Mouse (Mus musculus): ENCODE measurements around the gene G6pc3. TPM values are rescaled to one million over a fixed set of nuclear protein-coding genes. Genes with fewer than 3 reads are reported as not detected.

Gene G6pc3
- polyA plus RNA-seq, 1 experiment, result 40.0 TPM

DNA sequence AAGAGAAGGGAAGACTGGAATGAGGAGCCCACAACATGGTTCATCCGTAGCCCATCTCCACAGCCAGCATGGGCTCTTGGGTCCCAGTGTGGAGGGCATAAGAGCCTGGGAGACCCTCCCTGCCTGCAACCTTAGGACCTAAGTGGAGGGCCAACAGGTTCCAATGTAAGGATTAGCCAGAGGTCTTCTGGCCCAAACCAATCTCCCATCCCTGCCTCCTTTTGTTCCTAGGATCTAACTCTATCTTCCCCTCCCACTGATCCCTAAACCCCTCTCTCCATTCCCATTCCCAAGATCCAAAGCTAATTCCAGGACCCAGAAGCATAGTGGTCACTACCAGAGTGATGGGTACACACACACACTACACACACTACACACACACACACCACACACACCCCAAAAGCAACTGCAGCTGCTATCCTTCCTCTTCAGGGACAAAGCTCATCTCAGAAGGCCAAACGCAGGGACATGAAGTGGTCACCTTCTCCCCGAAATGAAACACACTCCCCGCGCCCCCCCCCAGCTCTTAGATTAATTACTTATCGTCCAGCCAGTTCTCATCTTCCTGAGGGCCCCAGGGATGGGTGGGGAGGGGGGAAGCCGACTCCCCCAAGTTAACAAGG lies 39.3 kb downstream of the G6pc3 start:
- Histone ChIP-seq H3K4me1 (ENCODE audit: control insufficient read depth, insufficient read depth, low read length) (peaks cover 16% of the 10 kb centered on the region), H3K4me3 (ENCODE audit: insufficient read depth, low read length) (peak overlapping the region; percentile 70), H3K27ac (ENCODE audit: insufficient read depth, low read length) (no peak overlapping the region)
- TF ChIP-seq CTCF (IDR thresholded peaks at IDR 0.05; ENCODE audit: borderline replicate concordance, insufficient read depth, low read length) (no peak), POLR2A (IDR thresholded peaks at IDR 0.05; ENCODE audit: low read depth, low read length) (no peak)

GRCm38 (mm10) chr11:102229331-102229953 lies 40.0 kb downstream of the G6pc3 start:
- no peak overlapping the region for H3K27ac ChIP-seq (ENCODE audit: insufficient read depth, low read length)
- TF ChIP-seq POLR2A (IDR thresholded peaks at IDR 0.05; ENCODE audit: low read depth, low read length) (no peak), CTCF (IDR thresholded peaks at IDR 0.05; ENCODE audit: borderline replicate concordance, insufficient read depth, low read length) (no peak)
- H3K4me1 ChIP-seq (ENCODE audit: control insufficient read depth, insufficient read depth, low read length), result peaks cover 11% of the 10 kb centered on the region
- H3K4me3 ChIP-seq (ENCODE audit: insufficient read depth, low read length), result peak overlapping the region; percentile 70

DNA sequence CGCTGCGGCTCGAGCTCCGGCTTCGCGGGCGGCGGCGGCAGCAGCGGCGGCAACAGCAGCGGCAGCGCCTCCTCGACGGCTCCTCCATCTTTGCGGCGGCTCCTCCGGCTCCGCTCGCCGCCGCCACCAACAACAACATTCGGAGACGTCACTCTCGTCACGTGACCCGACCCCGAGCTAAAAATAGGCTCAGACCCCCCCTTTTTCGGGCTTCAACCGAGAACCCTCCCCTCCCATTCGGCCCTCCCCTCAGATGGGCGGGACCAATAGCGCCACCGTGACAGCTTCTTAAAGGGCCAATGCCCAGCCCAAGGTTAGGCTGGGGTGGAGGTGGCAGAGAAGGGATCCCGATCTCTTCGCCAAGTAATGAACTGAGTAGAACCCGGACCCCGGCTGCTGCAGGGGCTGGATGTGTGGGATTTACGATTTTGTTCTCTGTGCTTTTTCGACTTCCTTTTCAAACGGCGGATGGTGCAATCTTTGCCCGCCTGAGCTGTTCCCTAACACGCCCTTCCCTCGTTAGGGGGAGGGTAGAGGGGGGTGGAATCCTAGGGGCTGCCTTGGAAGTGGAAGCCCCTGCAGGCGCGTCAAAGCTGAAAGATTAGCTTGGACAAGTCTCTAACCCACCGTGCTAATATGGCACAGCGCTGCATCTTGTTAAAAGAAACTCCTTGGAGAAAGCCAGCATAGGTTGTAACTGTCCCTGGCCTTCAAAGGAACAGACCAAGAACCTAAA lies 40.8 kb downstream of the G6pc3 start, which contains the start of gene Hdac5:
Hdac5 (minus strand) TSS at position 161 of the 736 bp plus-strand sequence.
- TF ChIP-seq POLR2A (IDR thresholded peaks at IDR 0.05; ENCODE audit: low read depth, low read length) (peak; percentile 81), CTCF (IDR thresholded peaks at IDR 0.05; ENCODE audit: borderline replicate concordance, insufficient read depth, low read length) (no peak)
- H3K27ac ChIP-seq (ENCODE audit: insufficient read depth, low read length), result peak within 1 kb of the TSS; percentile 67
- peak within 1 kb of the TSS; percentile 70 for H3K4me3 ChIP-seq (ENCODE audit: insufficient read depth, low read length)
- H3K4me1 ChIP-seq (ENCODE audit: control insufficient read depth, insufficient read depth, low read length), result peaks cover 7% of the 10 kb centered on the region; the same call in 1 of the 2 replicates

DNA sequence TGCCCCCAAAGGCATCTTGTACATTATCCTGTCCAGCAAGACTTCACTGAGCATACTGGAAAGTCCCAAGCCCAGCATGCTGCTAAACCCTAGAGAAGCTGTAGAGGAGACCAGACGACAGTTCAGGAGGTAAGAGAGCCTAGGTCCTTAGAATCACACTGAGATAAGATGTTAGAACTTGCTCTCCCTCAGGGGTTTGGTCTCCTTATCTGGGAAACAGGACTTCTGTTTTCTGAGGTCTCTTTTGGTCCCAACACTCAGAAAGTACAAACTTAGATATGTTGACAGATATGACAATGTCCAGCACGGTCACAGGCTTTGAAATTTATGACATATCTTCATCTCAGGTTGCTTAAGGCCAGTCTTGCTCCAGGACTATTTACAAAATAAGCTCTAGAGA lies 46.6 kb downstream of the G6pc3 start:
- no peaks in the 10 kb centered on the region for H3K4me1 ChIP-seq (ENCODE audit: control insufficient read depth, insufficient read depth, low read length)
- H3K27ac ChIP-seq (ENCODE audit: insufficient read depth, low read length), result no peak overlapping the region
- TF ChIP-seq CTCF (IDR thresholded peaks at IDR 0.05; ENCODE audit: borderline replicate concordance, insufficient read depth, low read length), result no peak
- no peak for TF ChIP-seq POLR2A (IDR thresholded peaks at IDR 0.05; ENCODE audit: low read depth, low read length)
- no peak overlapping the region for H3K4me3 ChIP-seq (ENCODE audit: insufficient read depth, low read length)

- H3K4me3 ChIP-seq (ENCODE audit: insufficient read depth, low read length), result no peak overlapping the region
- TF ChIP-seq POLR2A (IDR thresholded peaks at IDR 0.05; ENCODE audit: low read depth, low read length) (no peak), CTCF (IDR thresholded peaks at IDR 0.05; ENCODE audit: borderline replicate concordance, insufficient read depth, low read length) (no peak)
These were observed 51.2 kb downstream of the G6pc3 start for GRCm38 (mm10) chr11:102240636-102241035.

DNA sequence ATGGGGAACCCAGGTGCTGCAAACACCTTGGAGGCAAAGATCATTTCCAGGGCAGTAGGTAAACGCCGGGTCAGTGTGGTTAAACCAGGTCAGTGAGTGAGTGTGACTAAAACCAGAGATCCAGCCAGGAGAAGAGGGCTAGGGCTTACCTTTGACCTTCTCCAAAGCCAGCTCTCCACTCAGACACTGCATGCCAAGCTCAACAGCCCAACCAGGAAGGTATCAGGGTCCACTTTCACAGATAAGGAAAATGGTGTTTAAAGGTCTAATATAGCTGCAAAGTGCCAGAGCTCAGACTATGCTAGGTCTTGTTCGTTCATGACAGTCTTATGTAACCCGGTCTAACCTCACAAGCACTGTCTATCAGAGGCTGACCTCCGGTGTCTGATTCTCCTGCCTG lies 51.8 kb downstream of the G6pc3 start:
- Histone ChIP-seq H3K27ac (ENCODE audit: insufficient read depth, low read length) (no peak overlapping the region), H3K4me1 (ENCODE audit: control insufficient read depth, insufficient read depth, low read length) (peaks cover 10% of the 10 kb centered on the region), H3K4me3 (ENCODE audit: insufficient read depth, low read length) (no peak overlapping the region)
- no peak for TF ChIP-seq CTCF (IDR thresholded peaks at IDR 0.05; ENCODE audit: borderline replicate concordance, insufficient read depth, low read length)
- no peak for TF ChIP-seq POLR2A (IDR thresholded peaks at IDR 0.05; ENCODE audit: low read depth, low read length)

More at GRCm38 (mm10) chr11:102240636-102241035, 51.2 kb downstream of the G6pc3 start:
- peaks cover 4% of the 10 kb centered on the region for H3K4me1 ChIP-seq (ENCODE audit: control insufficient read depth, insufficient read depth, low read length)
- no peak overlapping the region for H3K27ac ChIP-seq (ENCODE audit: insufficient read depth, low read length)

DNA sequence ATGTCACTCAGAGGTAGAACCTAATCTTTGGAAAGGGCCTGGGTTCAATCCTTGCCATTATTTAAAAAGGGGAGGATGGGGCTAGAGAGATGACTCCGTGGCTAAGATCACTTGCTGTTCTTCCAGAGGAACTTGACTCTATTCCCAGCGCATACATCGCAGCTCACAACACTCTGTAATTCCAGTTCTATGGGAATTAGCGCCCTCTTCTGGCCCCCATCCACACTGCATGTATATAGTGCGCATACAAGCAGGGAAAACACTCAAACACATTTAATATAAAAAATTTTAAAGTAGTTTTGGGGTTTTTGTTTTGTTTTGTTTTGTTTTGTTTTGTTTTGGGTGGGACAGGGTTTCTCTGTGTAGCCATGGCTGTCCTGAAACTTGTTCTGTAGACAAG lies 52.5 kb downstream of the G6pc3 start:
- no peak overlapping the region for H3K27ac ChIP-seq (ENCODE audit: insufficient read depth, low read length)
- no peak for TF ChIP-seq POLR2A (IDR thresholded peaks at IDR 0.05; ENCODE audit: low read depth, low read length)
- no peak for TF ChIP-seq CTCF (IDR thresholded peaks at IDR 0.05; ENCODE audit: borderline replicate concordance, insufficient read depth, low read length)
- H3K4me1 ChIP-seq (ENCODE audit: control insufficient read depth, insufficient read depth, low read length), result peaks cover 13% of the 10 kb centered on the region
- no peak overlapping the region for H3K4me3 ChIP-seq (ENCODE audit: insufficient read depth, low read length)

Other genes starting within 250 kb of the G6pc3 start
- gene Sost, start 222.6 kb upstream of the G6pc3 start, polyA plus RNA-seq (2011; ENCODE audit: insufficient read length, low read depth, missing spikeins), result not detected in 2 replicates
- gene Cfap97d1, start 205.3 kb upstream of the G6pc3 start, polyA plus RNA-seq (2011; ENCODE audit: insufficient read length, low read depth, missing spikeins), result not detected in 2 replicates
- 34.8 and 49.4 TPM in 2 replicates for gene Dusp3, start 202.6 kb upstream of the G6pc3 start, polyA plus RNA-seq (2011; ENCODE audit: insufficient read length, low read depth, missing spikeins)
- gene Mpp3, start 161.2 kb upstream of the G6pc3 start, polyA plus RNA-seq (2011; ENCODE audit: insufficient read length, low read depth, missing spikeins), result 0.40 and 0.42 TPM in 2 replicates
- not detected in 2 replicates for gene Cd300lg, start 148.1 kb upstream of the G6pc3 start, polyA plus RNA-seq (2011; ENCODE audit: insufficient read length, low read depth, missing spikeins)
- 6.8 and 6.9 TPM in 2 replicates for gene Mpp2, start 101.1 kb upstream of the G6pc3 start, polyA plus RNA-seq (2011; ENCODE audit: insufficient read length, low read depth, missing spikeins)
- gene Ppy, start 88.3 kb upstream of the G6pc3 start, polyA plus RNA-seq (2011; ENCODE audit: insufficient read length, low read depth, missing spikeins), result not detected in 2 replicates
- gene Pyy, start 81.8 kb upstream of the G6pc3 start, polyA plus RNA-seq (2011; ENCODE audit: insufficient read length, low read depth, missing spikeins), result not detected in 2 replicates
- gene Nags, start 44.1 kb upstream of the G6pc3 start, polyA plus RNA-seq (2011; ENCODE audit: insufficient read length, low read depth, missing spikeins), result not detected in 2 replicates
- gene Tmem101, start 33.2 kb upstream of the G6pc3 start, polyA plus RNA-seq (2011; ENCODE audit: insufficient read length, low read depth, missing spikeins), result 11.2 and 14.9 TPM in 2 replicates
- 113 and 124 TPM in 2 replicates for gene Lsm12, start 4.3 kb upstream of the G6pc3 start, polyA plus RNA-seq (2011; ENCODE audit: insufficient read length, low read depth, missing spikeins)
- gene Hdac5, start 40.5 kb downstream of the G6pc3 start, polyA plus RNA-seq (2011; ENCODE audit: insufficient read length, low read depth, missing spikeins), result 47.8 and 54.9 TPM in 2 replicates
- 6.5 and 10.2 TPM in 2 replicates for gene BC030867, start 59.3 kb downstream of the G6pc3 start, polyA plus RNA-seq (2011; ENCODE audit: insufficient read length, low read depth, missing spikeins)
- 0.37 and 0.45 TPM in 2 replicates for gene Asb16, start 79.1 kb downstream of the G6pc3 start, polyA plus RNA-seq (2011; ENCODE audit: insufficient read length, low read depth, missing spikeins)
- 37.7 and 44.6 TPM in 2 replicates for gene Tmub2, start 95.3 kb downstream of the G6pc3 start, polyA plus RNA-seq (2011; ENCODE audit: insufficient read length, low read depth, missing spikeins)
- 50.7 and 55.6 TPM in 2 replicates for gene Atxn7l3, start 107.0 kb downstream of the G6pc3 start, polyA plus RNA-seq (2011; ENCODE audit: insufficient read length, low read depth, missing spikeins)
- 75.5 and 102 TPM in 2 replicates for gene Ubtf, start 130.1 kb downstream of the G6pc3 start, polyA plus RNA-seq (2011; ENCODE audit: insufficient read length, low read depth, missing spikeins)
- not detected in 2 replicates for gene Slc4a1, start 176.6 kb downstream of the G6pc3 start, polyA plus RNA-seq (2011; ENCODE audit: insufficient read length, low read depth, missing spikeins)
- gene Rundc3a, start 203.8 kb downstream of the G6pc3 start, polyA plus RNA-seq (2011; ENCODE audit: insufficient read length, low read depth, missing spikeins), result 0.86 TPM in 1 of 2 replicates, not detected in the other
- 164 and 174 TPM in 2 replicates for gene Slc25a39, start 218.3 kb downstream of the G6pc3 start, polyA plus RNA-seq (2011; ENCODE audit: insufficient read length, low read depth, missing spikeins)
- gene Grn, start 240.7 kb downstream of the G6pc3 start, polyA plus RNA-seq (2011; ENCODE audit: insufficient read length, low read depth, missing spikeins), result 226 and 252 TPM in 2 replicates